Mouse (Mus musculus) erythroblast, embryonic 14.5 days (primary cell): ENCODE data around the gene Fam169b. TPM values are rescaled to one million over a fixed set of nuclear protein-coding genes. Genes with fewer than 3 reads are reported as not detected.

Experiments used
- H3K27me3 ChIP-seq: 2 replicates; pipeline ENCODE4 v1.6.1; 2012; ENCODE audit warnings: inconsistent platforms; ENCODE audit not compliant: control insufficient read depth
- H3K36me3 ChIP-seq: 2 replicates; pipeline ENCODE4 v1.6.1; 2012; ENCODE audit warnings: mild to moderate bottlenecking, inconsistent platforms; ENCODE audit not compliant: control insufficient read depth
- H3K4me1 ChIP-seq: 2 replicates; pipeline ENCODE4 v1.6.1; 2012; ENCODE audit warnings: inconsistent platforms; ENCODE audit not compliant: control insufficient read depth
- H3K4me3 ChIP-seq: replicated peaks from 2 replicates; pipeline ENCODE3; 2012; ENCODE audit warnings: moderate library complexity, mild to moderate bottlenecking, inconsistent platforms
- H3K9me3 ChIP-seq: 2 replicates; pipeline ENCODE4 v1.6.1; 2012; ENCODE audit warnings: low read length, inconsistent platforms, mixed read lengths; ENCODE audit not compliant: control insufficient read depth
- GATA1 ChIP-seq: IDR thresholded peaks from 2 replicates; pipeline ENCODE4 v1.6.1; 2012; ENCODE audit warnings: low read length, inconsistent platforms, mixed read lengths
- TAL1 ChIP-seq: IDR thresholded peaks from 3 replicates; pipeline ENCODE4 v1.6.1; 2012; ENCODE audit warnings: low read length, inconsistent platforms, mixed read lengths
- polyA plus RNA-seq: library from polyadenylated mRNA; stranded (reverse); fragments of >175 nt; gene quantifications from 2 replicates; pipeline ENCODE4 v1.2.3, GENCODE M21; 2012

The Fam169b gene
- polyA plus RNA-seq, 1 experiment, result not detected

DNA sequence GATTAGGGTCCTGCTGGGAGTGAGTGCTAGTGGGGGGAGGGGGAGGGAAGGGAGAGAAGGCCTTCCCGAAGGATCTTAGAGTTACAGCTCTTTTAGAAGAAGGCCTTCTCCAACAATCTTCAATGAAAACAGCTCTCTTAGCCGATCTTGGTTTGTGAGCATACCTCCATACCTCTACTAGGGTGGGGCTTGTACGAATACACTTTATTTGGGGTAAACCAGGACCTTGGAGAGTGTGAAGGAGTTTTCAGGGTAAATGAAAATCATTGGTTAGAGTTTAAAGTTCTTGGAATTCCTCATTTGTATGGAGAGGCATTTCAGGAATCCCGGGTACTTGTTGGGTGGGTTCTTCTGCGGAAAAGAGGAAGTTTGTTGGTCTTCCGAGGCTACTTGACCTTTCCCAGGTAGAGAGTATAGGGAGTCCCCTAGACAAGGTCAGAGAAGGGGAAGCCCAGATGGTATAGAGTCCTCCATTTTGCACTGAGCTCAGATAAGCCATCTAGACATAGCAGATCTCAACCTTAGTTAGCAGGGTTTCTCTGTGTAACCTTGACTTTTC lies 14.0 kb upstream of the Fam169b start:
- no peaks in the 10 kb centered on the region for H3K9me3 ChIP-seq
- peaks cover 13% of the 10 kb centered on the region for H3K27me3 ChIP-seq
- no peaks in the 10 kb centered on the region for H3K4me1 ChIP-seq
- no peaks in the 10 kb centered on the region for H3K36me3 ChIP-seq
- no peak overlapping the region for H3K4me3 ChIP-seq
- TF ChIP-seq GATA1 (no peak), TAL1 (no peak)

DNA sequence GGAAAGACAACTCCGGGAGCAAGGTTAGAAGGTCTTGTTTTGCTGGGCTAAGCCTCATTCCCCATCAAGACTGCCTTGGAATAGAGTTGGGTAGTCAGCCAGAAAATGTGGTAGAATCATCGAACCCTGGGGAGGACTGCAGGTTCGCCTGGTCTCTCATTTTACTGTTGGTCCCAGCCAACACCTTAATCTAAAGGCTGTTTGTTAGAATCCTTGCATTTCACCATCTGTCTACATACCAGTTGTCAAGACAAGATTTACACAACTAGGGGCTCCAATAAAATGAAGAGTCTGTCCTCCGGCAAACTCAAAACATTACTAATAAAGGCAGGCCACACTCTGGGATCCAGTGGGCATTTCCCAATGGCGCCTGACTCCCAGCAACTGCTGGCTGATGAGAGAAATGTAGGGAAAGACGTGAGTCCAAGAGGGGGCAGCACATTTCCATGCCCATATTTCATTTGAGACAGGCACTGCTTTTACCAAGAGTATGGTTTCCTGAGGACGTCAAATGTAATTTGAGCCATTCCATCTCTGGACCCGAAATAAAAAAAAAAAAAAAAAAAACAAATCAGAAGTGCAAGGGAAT lies 10.9 kb upstream of the Fam169b start:
- TF ChIP-seq GATA1, result no peak
- no peak for TF ChIP-seq TAL1
- H3K9me3 ChIP-seq, result no peaks in the 10 kb centered on the region
- H3K27me3 ChIP-seq, result peaks cover 25% of the 10 kb centered on the region
- no peaks in the 10 kb centered on the region for H3K4me1 ChIP-seq
- no peaks in the 10 kb centered on the region for H3K36me3 ChIP-seq
- no peak overlapping the region for H3K4me3 ChIP-seq

- peaks cover 25% of the 10 kb centered on the region for H3K27me3 ChIP-seq
- TF ChIP-seq GATA1, result no peak
- no peak for TF ChIP-seq TAL1
- no peaks in the 10 kb centered on the region for H3K36me3 ChIP-seq
- no peak overlapping the region for H3K4me3 ChIP-seq
- no peaks in the 10 kb centered on the region for H3K9me3 ChIP-seq
- no peaks in the 10 kb centered on the region for H3K4me1 ChIP-seq
Measured at GRCm38 (mm10) chr7:68263346-68264027, 10.2 kb upstream of the Fam169b start.

DNA sequence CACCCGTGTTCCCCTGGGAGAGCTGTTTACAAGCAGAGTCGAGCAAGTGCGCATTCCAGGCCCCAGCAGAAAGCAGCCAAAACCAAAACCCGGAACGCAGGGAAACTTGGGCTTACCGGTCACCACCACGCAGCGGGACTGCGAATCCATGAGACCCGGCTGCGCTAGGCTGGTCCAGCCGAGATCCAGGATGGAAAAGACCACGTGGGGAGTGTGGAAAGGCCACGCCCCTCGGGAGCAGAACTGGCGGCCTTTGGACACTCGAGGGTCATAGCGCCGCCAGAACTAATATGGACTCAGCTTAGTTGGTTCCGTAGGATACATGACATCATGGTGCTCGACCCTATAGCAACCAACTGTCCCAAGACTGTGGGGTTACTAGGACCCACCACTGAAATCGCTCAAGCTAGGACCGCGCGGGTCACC lies 9.6 kb upstream of the Fam169b start, which contains the start of gene Pgpep1l:
Gene Pgpep1l, minus strand, starts transcription at position 206 of the 426 bp plus-strand sequence.
- TF ChIP-seq TAL1 (no peak), GATA1 (no peak)
- H3K4me3 ChIP-seq, result no peak within 1 kb of the TSS
- H3K27me3 ChIP-seq, result peaks cover 25% of the 10 kb centered on the region
- no peaks in the 10 kb centered on the region for H3K4me1 ChIP-seq
- no peaks in the 10 kb centered on the region for H3K36me3 ChIP-seq
- no peaks in the 10 kb centered on the region for H3K9me3 ChIP-seq

- H3K4me3 ChIP-seq, result no peak overlapping the region
- no peaks in the 10 kb centered on the region for H3K4me1 ChIP-seq
- H3K36me3 ChIP-seq, result no peaks in the 10 kb centered on the region
- no peaks in the 10 kb centered on the region for H3K9me3 ChIP-seq
- H3K27me3 ChIP-seq, result peaks cover 25% of the 10 kb centered on the region
- TF ChIP-seq TAL1, result no peak
- no peak for TF ChIP-seq GATA1
Measured at GRCm38 (mm10) chr7:68264531-68264930, 9.1 kb upstream of the Fam169b start.

DNA sequence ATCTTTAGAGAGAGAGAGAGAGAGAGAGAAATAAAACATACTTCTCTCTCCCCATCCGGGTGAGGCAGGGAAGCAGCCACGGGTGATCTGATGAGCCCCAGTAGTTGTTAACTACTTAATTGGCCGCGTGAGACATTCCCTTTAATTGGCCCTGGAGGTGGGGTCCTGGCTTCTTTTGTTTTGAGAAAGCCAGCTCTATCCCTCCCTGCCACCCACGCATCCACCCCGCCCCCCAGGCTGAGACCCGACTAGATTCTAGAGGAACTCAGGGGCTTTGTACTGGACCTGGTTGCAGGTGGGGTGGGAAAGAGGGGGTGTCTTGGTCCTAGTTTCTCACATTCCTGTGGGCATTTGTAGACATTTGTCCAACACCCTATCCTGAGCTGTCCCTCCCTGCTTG lies 8.2 kb upstream of the Fam169b start:
- H3K4me1 ChIP-seq, result no peaks in the 10 kb centered on the region
- TF ChIP-seq GATA1 (no peak), TAL1 (no peak)
- H3K9me3 ChIP-seq, result no peaks in the 10 kb centered on the region
- peaks cover 25% of the 10 kb centered on the region for H3K27me3 ChIP-seq
- no peak overlapping the region for H3K4me3 ChIP-seq
- H3K36me3 ChIP-seq, result no peaks in the 10 kb centered on the region

DNA sequence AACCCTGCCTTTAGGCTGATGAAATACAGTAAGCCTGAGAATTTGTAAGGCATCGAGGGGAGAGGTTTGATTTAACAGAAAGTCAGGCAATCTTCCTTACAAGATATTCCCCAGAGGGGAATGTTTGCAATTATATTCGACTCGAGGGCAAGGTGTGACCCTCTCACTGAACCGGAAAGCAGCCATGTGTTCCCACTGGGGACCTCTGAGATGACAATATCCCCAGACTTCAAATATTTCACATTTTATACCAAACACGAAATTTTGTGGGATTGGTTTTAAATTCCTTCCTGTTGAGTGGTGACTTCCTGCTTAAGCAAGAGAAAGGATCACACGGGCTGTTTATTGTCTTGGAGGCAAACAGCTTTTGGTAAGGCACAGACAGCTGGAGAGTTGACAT lies 6.9 kb upstream of the Fam169b start:
- Histone ChIP-seq H3K27me3 (peaks cover 25% of the 10 kb centered on the region), H3K36me3 (no peaks in the 10 kb centered on the region), H3K4me3 (no peak overlapping the region), H3K4me1 (no peaks in the 10 kb centered on the region), H3K9me3 (no peaks in the 10 kb centered on the region)
- TF ChIP-seq TAL1 (no peak), GATA1 (no peak)

- TF ChIP-seq TAL1 (no peak), GATA1 (no peak)
- no peaks in the 10 kb centered on the region for H3K36me3 ChIP-seq
- no peaks in the 10 kb centered on the region for H3K4me1 ChIP-seq
- H3K4me3 ChIP-seq, result no peak overlapping the region
- H3K9me3 ChIP-seq, result no peaks in the 10 kb centered on the region
- peaks cover 8% of the 10 kb centered on the region for H3K27me3 ChIP-seq
Measured at GRCm38 (mm10) chr7:68270551-68270950, 3.1 kb upstream of the Fam169b start.

DNA sequence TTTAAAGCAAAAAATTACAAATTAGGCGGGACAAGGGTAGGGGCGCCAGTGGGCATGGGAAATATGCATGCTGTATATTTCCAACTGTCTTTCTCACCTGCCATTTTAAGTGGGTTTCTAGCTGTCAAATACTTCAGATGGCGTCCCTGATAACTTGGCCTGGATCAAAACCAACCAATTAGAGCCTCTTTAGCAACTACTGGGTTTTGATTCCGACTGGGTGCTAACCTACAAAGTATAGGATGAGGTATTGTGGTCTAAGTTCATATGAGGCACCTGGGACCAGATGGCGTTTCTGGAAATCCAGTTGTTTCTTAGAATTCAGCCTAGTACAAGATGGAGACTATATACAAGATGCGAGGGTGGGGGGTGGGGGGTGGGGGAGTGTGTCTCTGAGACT lies 1.8 kb upstream of the Fam169b start:
- no peak overlapping the region for H3K4me3 ChIP-seq
- TF ChIP-seq TAL1 (no peak), GATA1 (no peak)
- H3K36me3 ChIP-seq, result no peaks in the 10 kb centered on the region
- peaks cover 11% of the 10 kb centered on the region for H3K27me3 ChIP-seq
- H3K9me3 ChIP-seq, result no peaks in the 10 kb centered on the region
- H3K4me1 ChIP-seq, result peaks cover 4% of the 10 kb centered on the region
